Mouse (Mus musculus): ENCODE measurements around the gene Sytl3. TPM values are rescaled to one million over a fixed set of nuclear protein-coding genes. Genes with fewer than 3 reads are reported as not detected.

Sytl3 gene
- 0.51 TPM for polyA plus RNA-seq (2014; fragmentation: Illumina TruSeq; extraction: RNeasy Lipid Tissue Mini Kit (QIAGEN cat#74804))

DNA sequence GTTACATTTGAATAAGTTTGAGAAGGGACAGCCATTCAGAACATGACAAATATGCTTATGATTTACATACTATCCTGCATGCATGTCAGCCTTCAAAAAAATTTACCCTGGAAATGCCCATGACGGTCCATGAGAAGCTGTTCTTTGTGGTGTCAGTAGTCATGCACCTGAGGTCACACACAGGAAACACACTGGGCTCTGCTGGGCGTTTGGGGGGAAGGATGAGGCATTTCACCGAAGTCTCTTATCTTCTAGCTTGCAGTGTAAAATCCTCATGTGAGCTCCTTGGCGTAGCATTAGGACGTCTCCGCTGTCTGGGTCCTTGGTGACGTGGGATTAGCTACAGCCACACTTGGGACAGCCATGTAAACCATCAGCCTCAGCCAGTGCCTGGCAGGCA lies at the start of gene Sytl3:
Gene Sytl3, plus strand, starts transcription at position 293 of the 400 bp plus-strand sequence.

DNA sequence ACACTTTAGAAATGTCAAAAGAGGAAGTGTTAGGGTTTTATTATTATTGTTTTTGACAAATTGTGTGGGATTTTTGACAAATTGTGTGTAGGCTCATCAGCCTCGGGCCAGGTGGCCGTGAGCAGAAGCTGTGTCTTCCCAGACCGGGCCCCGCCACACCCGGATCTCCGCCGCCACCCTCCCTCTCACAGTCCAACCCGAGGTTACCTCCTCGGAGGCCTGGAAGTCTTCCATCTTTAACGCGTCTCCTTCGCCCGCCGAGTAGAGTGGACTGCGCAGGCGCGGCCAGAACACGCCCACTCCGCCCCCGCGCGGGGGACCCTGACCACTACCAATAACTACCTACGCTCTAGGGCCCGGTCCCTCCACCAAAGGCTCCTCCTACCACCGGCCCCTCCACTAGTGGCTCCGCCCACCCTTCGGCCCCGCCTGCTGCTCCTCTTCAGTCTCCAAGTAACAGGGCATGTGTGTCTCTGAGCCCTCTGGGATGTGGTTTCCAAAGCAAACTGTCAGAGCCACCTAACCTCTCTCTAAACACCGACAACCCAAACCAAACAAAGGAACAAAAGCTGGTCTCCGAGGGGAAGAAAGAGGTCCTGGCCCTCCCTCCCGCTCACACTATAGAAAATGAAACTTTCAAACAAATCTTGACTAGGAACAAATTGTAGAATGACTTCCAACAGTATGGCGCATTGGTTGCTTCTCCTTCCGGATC lies 3.2 kb upstream of the Sytl3 start, which contains the start of gene Dynlt1f:
Gene Dynlt1f, minus strand, starts transcription at position 334 of the 715 bp plus-strand sequence.

DNA sequence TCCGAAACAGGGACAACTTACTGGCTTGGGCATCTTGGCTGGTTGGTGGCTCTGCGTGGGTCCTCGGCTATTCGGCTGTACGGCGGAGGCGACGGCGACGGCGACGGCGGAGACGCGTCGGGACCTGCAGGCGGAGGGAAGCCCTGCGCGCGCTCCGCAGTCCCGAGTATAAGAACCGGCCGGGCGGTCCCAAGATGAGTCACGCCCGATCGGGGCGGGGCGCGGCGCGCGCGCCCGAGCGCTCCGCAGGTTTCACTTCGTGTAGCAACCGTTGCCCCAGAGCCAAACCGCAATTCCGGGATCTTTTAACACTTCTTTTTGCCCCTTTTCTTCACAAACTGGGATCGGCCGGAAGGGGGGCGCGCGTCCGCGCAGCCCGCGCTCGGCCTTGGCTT lies 123.7 kb downstream of the Sytl3 start, which contains the start of gene Ezr:
Gene Ezr, minus strand, starts transcription at position 174 of the 395 bp plus-strand sequence.

Other genes with a start within 250 kb of the Sytl3 start
- 52.9 TPM for gene Dynlt1b, start 229.0 kb upstream of the Sytl3 start, polyA plus RNA-seq (2014; fragmentation: Illumina TruSeq; extraction: RNeasy Lipid Tissue Mini Kit (QIAGEN cat#74804))
- 10.9 TPM for gene Dynlt1c, start 57.4 kb upstream of the Sytl3 start, polyA plus RNA-seq (2014; fragmentation: Illumina TruSeq; extraction: RNeasy Lipid Tissue Mini Kit (QIAGEN cat#74804))
- gene Dynlt1f, start 3.2 kb upstream of the Sytl3 start, polyA plus RNA-seq (2014; fragmentation: Illumina TruSeq; extraction: RNeasy Lipid Tissue Mini Kit (QIAGEN cat#74804)), result 60.1 TPM
- 67.2 TPM for gene Ezr, start 123.7 kb downstream of the Sytl3 start, polyA plus RNA-seq (2014; fragmentation: Illumina TruSeq; extraction: RNeasy Lipid Tissue Mini Kit (QIAGEN cat#74804))